9 mouse cellular contexts compared by ENCODE assay signal in the genomic region with DNA sequence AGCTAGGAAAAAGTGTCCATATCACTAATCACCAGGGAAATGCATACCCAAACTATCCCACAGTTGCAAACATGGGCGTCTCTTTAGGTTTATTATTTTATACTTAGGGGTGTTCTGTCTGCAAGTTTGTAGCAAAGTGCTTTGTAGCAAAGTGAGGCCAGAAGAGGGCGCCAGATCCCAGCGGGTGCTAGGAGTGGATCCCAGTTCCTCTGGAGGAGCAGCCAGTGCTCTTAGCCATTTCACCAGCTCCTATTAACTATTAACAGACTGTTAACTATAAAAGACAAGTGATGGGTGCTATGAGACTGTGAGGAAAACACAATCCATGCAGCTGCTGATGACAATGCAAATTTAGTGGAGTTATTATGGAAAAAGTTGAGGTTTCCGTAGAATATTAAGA. TPM values are rescaled to one million over a fixed set of nuclear protein-coding genes. Genes with fewer than 3 reads are reported as not detected.
A peak's percentile ranks its signal among the peaks of the same experiment; 100 is the strongest.
DNase-seq lines count a peak whose midpoint lies in the region; ATAC-seq and TF ChIP-seq lines count a peak whose summit lies in the region.
"Had no signal": no experiment of that assay in that cellular context is flagged by ENCODE, and none has a peak within 500 bp of the region (broad histone marks: within the 10 kb centered on the region; RNA-seq: fewer than 3 reads in every experiment).

No protein-coding gene starts in this region.

- 26% methylated on average over 4 of the region's 4 CpGs for WGBS in midbrain, embryonic 14.5 days
- WGBS in midbrain, embryonic 16.5 days, result 24% methylated on average over 4 of the region's 4 CpGs
- WGBS in cerebellum, adult 2 months, result 25% methylated on average over 4 of the region's 4 CpGs
- 26% methylated on average over 4 of the region's 4 CpGs for WGBS in kidney, embryonic 14.5 days
- 26% methylated on average over 4 of the region's 4 CpGs for WGBS in limb, embryonic 11.5 days

- no peak overlapping the region for H3K4me3 ChIP-seq in midbrain, embryonic 14.5 days (replicated peaks; ENCODE audit: low read depth, low read length)
- H3K4me3 ChIP-seq in midbrain, embryonic 16.5 days (ENCODE audit: low read depth, low read length), result no peak overlapping the region
- H3K4me3 ChIP-seq in cerebellum, adult 2 months (replicated peaks; ENCODE audit: insufficient read depth, low read depth, low read length), result no peak overlapping the region
- no peak overlapping the region for H3K4me3 ChIP-seq in gastrocnemius, adult 2 months
- H3K4me3 ChIP-seq in kidney, embryonic 14.5 days (ENCODE audit: low read length), result no peak overlapping the region
- no peak overlapping the region for H3K4me3 ChIP-seq in limb, embryonic 11.5 days (ENCODE audit: low read depth, low read length)
- H3K4me3 ChIP-seq: heart, embryonic 13.5 days had no signal

- no peak overlapping the region for H3K27ac ChIP-seq in midbrain, embryonic 14.5 days (replicated peaks; ENCODE audit: low read depth, low read length)
- no peak overlapping the region for H3K27ac ChIP-seq in midbrain, embryonic 16.5 days (ENCODE audit: low read length)
- H3K27ac ChIP-seq in cerebellum, adult 2 months (ENCODE audit: insufficient read depth, low read length), result no peak overlapping the region
- no peak overlapping the region for H3K27ac ChIP-seq in gastrocnemius, adult 2 months
- no peak overlapping the region for H3K27ac ChIP-seq in kidney, embryonic 14.5 days (ENCODE audit: low read depth, low read length)
- no peak overlapping the region for H3K27ac ChIP-seq in limb, embryonic 11.5 days (replicated peaks; ENCODE audit: low read depth, low read length)
- H3K27ac ChIP-seq: heart, embryonic 13.5 days had no signal

- H3K27me3 ChIP-seq in midbrain, embryonic 14.5 days (ENCODE audit: control insufficient read depth, insufficient read depth, low read length), result no peaks in the 10 kb centered on the region
- H3K27me3 ChIP-seq in midbrain, embryonic 16.5 days (ENCODE audit: control insufficient read depth, insufficient read depth, low read depth, low read length), result no peaks in the 10 kb centered on the region
- H3K27me3 ChIP-seq in cerebellum, adult 2 months (ENCODE audit: control insufficient read depth, insufficient read depth, low read length), result no peaks in the 10 kb centered on the region; the same call in 1 of the 2 replicates
- no peaks in the 10 kb centered on the region for H3K27me3 ChIP-seq in kidney, embryonic 14.5 days (ENCODE audit: control insufficient read depth, insufficient read depth, low read length)
- no peaks in the 10 kb centered on the region for H3K27me3 ChIP-seq in limb, embryonic 11.5 days (ENCODE audit: control insufficient read depth, insufficient read depth, low read length)

- TF ChIP-seq POLR2A in cerebellum, adult 2 months (IDR thresholded peaks at IDR 0.05; ENCODE audit: borderline replicate concordance, insufficient read depth, low read length), result no peak

- intact Hi-C loops in gastrocnemius, adult 2 months (cut with DNase I), result no loop called here

- no peaks in the 10 kb centered on the region for H3K9me3 ChIP-seq in midbrain, embryonic 14.5 days (ENCODE audit: control insufficient read depth, low read length)
- H3K9me3 ChIP-seq in midbrain, embryonic 16.5 days (replicated peaks; ENCODE audit: control insufficient read depth, low read length, poor library complexity, severe bottlenecking), result no peaks in the 10 kb centered on the region
- H3K9me3 ChIP-seq in kidney, embryonic 14.5 days (ENCODE audit: control insufficient read depth, low read length), result peaks cover 2% of the 10 kb centered on the region; the same call in 1 of the 2 replicates
- H3K9me3 ChIP-seq in limb, embryonic 11.5 days (ENCODE audit: control insufficient read depth, low read length), result no peaks in the 10 kb centered on the region

- no peak overlapping the region for H3K9ac ChIP-seq in midbrain, embryonic 14.5 days (replicated peaks; ENCODE audit: low read length)
- H3K9ac ChIP-seq in midbrain, embryonic 16.5 days (ENCODE audit: low read depth, low read length), result no peak overlapping the region
- no peak overlapping the region for H3K9ac ChIP-seq in kidney, embryonic 14.5 days (ENCODE audit: low read depth, low read length)
- no peak overlapping the region for H3K9ac ChIP-seq in limb, embryonic 11.5 days (ENCODE audit: low read length)
- H3K9ac ChIP-seq: heart, embryonic 13.5 days had no signal

- H3K4me1 ChIP-seq in midbrain, embryonic 14.5 days (ENCODE audit: control insufficient read depth, insufficient read depth, low read length), result no peaks in the 10 kb centered on the region
- no peaks in the 10 kb centered on the region for H3K4me1 ChIP-seq in midbrain, embryonic 16.5 days (ENCODE audit: control insufficient read depth, insufficient read depth, low read length)
- H3K4me1 ChIP-seq in cerebellum, adult 2 months (ENCODE audit: control insufficient read depth, insufficient read depth, low read length), result no peaks in the 10 kb centered on the region
- no peaks in the 10 kb centered on the region for H3K4me1 ChIP-seq in kidney, embryonic 14.5 days (ENCODE audit: control insufficient read depth, insufficient read depth, low read length)
- H3K4me1 ChIP-seq in limb, embryonic 11.5 days (ENCODE audit: control insufficient read depth, insufficient read depth, low read length), result no peaks in the 10 kb centered on the region
- H3K4me1 ChIP-seq: heart, embryonic 13.5 days had no signal

- no peaks in the 10 kb centered on the region for H3K36me3 ChIP-seq in midbrain, embryonic 14.5 days (ENCODE audit: control insufficient read depth, insufficient read depth, low read length)
- no peaks in the 10 kb centered on the region for H3K36me3 ChIP-seq in midbrain, embryonic 16.5 days (ENCODE audit: control insufficient read depth, insufficient read depth, low read length)
- no peaks in the 10 kb centered on the region for H3K36me3 ChIP-seq in kidney, embryonic 14.5 days (ENCODE audit: control insufficient read depth, insufficient read depth, low read length)
- H3K36me3 ChIP-seq in limb, embryonic 11.5 days (ENCODE audit: control insufficient read depth, insufficient read depth, low read length), result no peaks in the 10 kb centered on the region
- H3K36me3 ChIP-seq: heart, embryonic 13.5 days had no signal

- TF ChIP-seq CTCF in cerebellum, adult 2 months (IDR thresholded peaks at IDR 0.05; ENCODE audit: borderline replicate concordance, insufficient read depth, low read depth, low read length), result peak; percentile 75
- peak; percentile 97 for TF ChIP-seq CTCF in gastrocnemius, adult 2 months (IDR thresholded peaks at IDR 0.05)

- H3K4me2 ChIP-seq in midbrain, embryonic 14.5 days (ENCODE audit: low read length), result no peak overlapping the region
- no peak overlapping the region for H3K4me2 ChIP-seq in midbrain, embryonic 16.5 days (ENCODE audit: low read length)
- H3K4me2 ChIP-seq in kidney, embryonic 14.5 days (replicated peaks; ENCODE audit: low read depth, low read length), result no peak overlapping the region
- H3K4me2 ChIP-seq in limb, embryonic 11.5 days (ENCODE audit: low read depth, severe bottlenecking), result no peak overlapping the region
- H3K4me2 ChIP-seq: heart, embryonic 13.5 days had no signal

- no peak for ATAC-seq in midbrain, embryonic 14.5 days (ENCODE audit: low FRiP score, low TSS enrichment)
- ATAC-seq in midbrain, embryonic 16.5 days, result no peak
- 0 out of 2 replicates have a peak, but pooled peaks have one; percentile 52 for ATAC-seq in kidney, embryonic 14.5 days (ENCODE audit: low FRiP score, low TSS enrichment)
- no peak for ATAC-seq in limb, embryonic 11.5 days (ENCODE audit: insufficient number of reproducible peaks, low FRiP score, low TSS enrichment, low read depth)

- peak; percentile 86 for DNase-seq in midbrain, embryonic 14.5 days
- DNase-seq in cerebellum, adult 2 months, result peak; percentile 59 to 72
- peak; percentile 83 for DNase-seq in gastrocnemius, adult 2 months
- DNase-seq in limb, embryonic 11.5 days (ENCODE audit: low spot score), result peak; percentile 82
- DNase-seq in ovary, postnatal 14 days (ENCODE audit: low spot score), result peak; percentile 90
- DNase-seq in thymus, postnatal 10 days (ENCODE audit: low spot score in 2 of 2), result peak; percentile 44 to 87

RNA-seq across cellular contexts. Expression of gene Nxpe5, which starts 3.6 kb away (rescaled TPM):
- polyA plus RNA-seq in midbrain, embryonic 14.5 days (2014; fragmentation: Nextera tagmentation; extraction: Ambion mirVana), result not detected in 2 replicates
- not detected in 2 replicates for polyA plus RNA-seq in midbrain, embryonic 16.5 days (2015; fragmentation: Nextera tagmentation; extraction: Ambion mirVana)
- not detected in 2 replicates for polyA plus RNA-seq in cerebellum, adult 2 months (2012; rRNA removed)
- total RNA-seq in gastrocnemius, adult 2 months (2021), result under 1 TPM; 0.26 to 0.28 TPM
- 0.07 TPM in 1 of 2 replicates, not detected in the other for polyA plus RNA-seq in kidney, embryonic 14.5 days (2014; fragmentation: Nextera tagmentation; extraction: Ambion mirVana)
- 0.07 TPM in 1 of 2 replicates, not detected in the other for polyA plus RNA-seq in limb, embryonic 11.5 days (2014; fragmentation: Nextera tagmentation; extraction: Ambion mirVana)
- polyA plus RNA-seq: heart, embryonic 13.5 days had no signal

RNA-seq across cellular contexts. Expression of gene Mblac1, which starts 28.0 kb away (rescaled TPM):
- polyA plus RNA-seq in midbrain, embryonic 14.5 days (2014; fragmentation: Nextera tagmentation; extraction: Ambion mirVana), result 12.6 and 18.0 TPM in 2 replicates
- polyA plus RNA-seq in midbrain, embryonic 16.5 days (2015; fragmentation: Nextera tagmentation; extraction: Ambion mirVana), result 14.5 and 15.5 TPM in 2 replicates
- polyA plus RNA-seq in cerebellum, adult 2 months (2012; rRNA removed), result 7.4 and 7.5 TPM in 2 replicates
- 1 to 10 TPM; 1.3 to 1.4 TPM for total RNA-seq in gastrocnemius, adult 2 months (2021)
- 9.7 and 10.2 TPM in 2 replicates for polyA plus RNA-seq in kidney, embryonic 14.5 days (2014; fragmentation: Nextera tagmentation; extraction: Ambion mirVana)
- polyA plus RNA-seq in limb, embryonic 11.5 days (2014; fragmentation: Nextera tagmentation; extraction: Ambion mirVana), result 7.5 and 8.1 TPM in 2 replicates

RNA-seq across cellular contexts. Expression of gene Lamtor4, which starts 33.2 kb away (rescaled TPM):
- polyA plus RNA-seq in midbrain, embryonic 14.5 days (2014; fragmentation: Nextera tagmentation; extraction: Ambion mirVana), result 71.5 and 90.0 TPM in 2 replicates
- 95.4 and 101 TPM in 2 replicates for polyA plus RNA-seq in midbrain, embryonic 16.5 days (2015; fragmentation: Nextera tagmentation; extraction: Ambion mirVana)
- 168 and 176 TPM in 2 replicates for polyA plus RNA-seq in cerebellum, adult 2 months (2012; rRNA removed)
- 10 to 100 TPM; 51.7 to 53.8 TPM for total RNA-seq in gastrocnemius, adult 2 months (2021)
- 47.7 and 66.4 TPM in 2 replicates for polyA plus RNA-seq in kidney, embryonic 14.5 days (2014; fragmentation: Nextera tagmentation; extraction: Ambion mirVana)
- 33.0 and 36.3 TPM in 2 replicates for polyA plus RNA-seq in limb, embryonic 11.5 days (2014; fragmentation: Nextera tagmentation; extraction: Ambion mirVana)

RNA-seq across cellular contexts. Expression of gene Cnpy4, which starts 34.8 kb away (rescaled TPM):
- polyA plus RNA-seq in midbrain, embryonic 14.5 days (2014; fragmentation: Nextera tagmentation; extraction: Ambion mirVana), result 24.3 and 32.0 TPM in 2 replicates
- 29.0 and 33.7 TPM in 2 replicates for polyA plus RNA-seq in midbrain, embryonic 16.5 days (2015; fragmentation: Nextera tagmentation; extraction: Ambion mirVana)
- 17.3 and 18.3 TPM in 2 replicates for polyA plus RNA-seq in cerebellum, adult 2 months (2012; rRNA removed)
- 1 to 10 TPM; 2.3 to 4.2 TPM for total RNA-seq in gastrocnemius, adult 2 months (2021)
- 57.8 and 61.5 TPM in 2 replicates for polyA plus RNA-seq in kidney, embryonic 14.5 days (2014; fragmentation: Nextera tagmentation; extraction: Ambion mirVana)
- 58.5 and 64.9 TPM in 2 replicates for polyA plus RNA-seq in limb, embryonic 11.5 days (2014; fragmentation: Nextera tagmentation; extraction: Ambion mirVana)

RNA-seq across cellular contexts. Expression of gene Taf6, which starts 34.9 kb away (rescaled TPM):
- 68.7 and 93.5 TPM in 2 replicates for polyA plus RNA-seq in midbrain, embryonic 14.5 days (2014; fragmentation: Nextera tagmentation; extraction: Ambion mirVana)
- polyA plus RNA-seq in midbrain, embryonic 16.5 days (2015; fragmentation: Nextera tagmentation; extraction: Ambion mirVana), result 74.4 and 75.8 TPM in 2 replicates
- 52.7 and 54.8 TPM in 2 replicates for polyA plus RNA-seq in cerebellum, adult 2 months (2012; rRNA removed)
- total RNA-seq in gastrocnemius, adult 2 months (2021), result 10 to 100 TPM; 30.5 to 33.1 TPM
- polyA plus RNA-seq in kidney, embryonic 14.5 days (2014; fragmentation: Nextera tagmentation; extraction: Ambion mirVana), result 80.9 and 109 TPM in 2 replicates
- polyA plus RNA-seq in limb, embryonic 11.5 days (2014; fragmentation: Nextera tagmentation; extraction: Ambion mirVana), result 140 and 142 TPM in 2 replicates
